Mouse (Mus musculus) granulocyte monocyte progenitor cell, adult 5-6 weeks (primary cell): ENCODE data around the gene Kcnj14. TPM values are rescaled to one million over a fixed set of nuclear protein-coding genes. Genes with fewer than 3 reads are reported as not detected.

Experiments
- ATAC-seq: replicated peaks from 2 replicates; pipeline ENCODE4 v1.8.0; 2016; ENCODE audit warnings: mild to moderate bottlenecking, moderate TSS enrichment, inconsistent platforms; ENCODE audit not compliant: poor library complexity, severe bottlenecking
- total RNA-seq, 2 experiments: library from RNA; stranded (forward) in 1 of 2; stranded (reverse) in 1 of 2; fragments of 200-712, 200-1000 nt in 1 of 2; fragments of >200 nt in 1 of 2; fragmentation: Nextera tagmentation in 1 of 2; gene quantifications; 2 replicates each; pipeline ENCODE4 v1.2.3; 2014 to 2017

The Kcnj14 gene
- total RNA-seq, 2 experiments from 2014 or later = 0.71 TPM; not detected in 1

DNA sequence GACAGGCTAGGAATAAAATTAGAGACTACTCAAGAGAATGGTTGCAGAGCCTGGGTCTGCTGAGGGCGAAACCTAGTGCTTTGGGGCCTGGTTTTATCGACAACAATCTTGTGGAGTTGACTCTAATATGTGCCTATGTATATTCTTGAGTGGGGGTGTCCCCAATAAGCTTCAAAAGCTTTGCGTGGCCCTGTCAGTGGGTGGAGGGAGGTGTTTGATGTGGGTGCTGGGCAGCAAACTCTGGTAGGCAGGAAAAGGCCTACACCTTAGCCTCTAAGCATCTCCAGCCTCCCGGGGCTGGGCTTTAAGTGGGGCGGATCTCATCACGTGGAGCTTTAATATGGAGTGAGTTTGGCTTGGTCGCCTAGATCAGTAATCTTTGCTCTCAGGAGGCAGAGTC, 25.7 kb downstream of the Kcnj14 start:
- no peak for ATAC-seq

DNA sequence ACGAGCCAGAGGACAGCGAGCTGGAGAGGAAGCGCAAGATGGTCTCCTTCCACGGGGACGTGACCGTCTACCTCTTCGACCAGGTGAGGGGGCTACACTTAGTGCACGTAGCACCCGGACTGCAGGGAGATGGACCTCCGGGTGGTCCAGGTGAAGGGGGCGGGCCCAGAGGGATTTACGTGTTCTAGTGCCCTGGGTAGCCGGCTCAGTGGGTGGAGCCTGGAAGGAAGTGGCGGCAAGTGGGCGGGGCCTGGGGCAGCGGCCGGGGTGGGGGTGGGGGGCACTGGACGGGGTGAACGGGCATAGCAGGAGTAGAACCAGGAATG, 26.1 kb downstream of the Kcnj14 start:
- no peak for ATAC-seq

DNA sequence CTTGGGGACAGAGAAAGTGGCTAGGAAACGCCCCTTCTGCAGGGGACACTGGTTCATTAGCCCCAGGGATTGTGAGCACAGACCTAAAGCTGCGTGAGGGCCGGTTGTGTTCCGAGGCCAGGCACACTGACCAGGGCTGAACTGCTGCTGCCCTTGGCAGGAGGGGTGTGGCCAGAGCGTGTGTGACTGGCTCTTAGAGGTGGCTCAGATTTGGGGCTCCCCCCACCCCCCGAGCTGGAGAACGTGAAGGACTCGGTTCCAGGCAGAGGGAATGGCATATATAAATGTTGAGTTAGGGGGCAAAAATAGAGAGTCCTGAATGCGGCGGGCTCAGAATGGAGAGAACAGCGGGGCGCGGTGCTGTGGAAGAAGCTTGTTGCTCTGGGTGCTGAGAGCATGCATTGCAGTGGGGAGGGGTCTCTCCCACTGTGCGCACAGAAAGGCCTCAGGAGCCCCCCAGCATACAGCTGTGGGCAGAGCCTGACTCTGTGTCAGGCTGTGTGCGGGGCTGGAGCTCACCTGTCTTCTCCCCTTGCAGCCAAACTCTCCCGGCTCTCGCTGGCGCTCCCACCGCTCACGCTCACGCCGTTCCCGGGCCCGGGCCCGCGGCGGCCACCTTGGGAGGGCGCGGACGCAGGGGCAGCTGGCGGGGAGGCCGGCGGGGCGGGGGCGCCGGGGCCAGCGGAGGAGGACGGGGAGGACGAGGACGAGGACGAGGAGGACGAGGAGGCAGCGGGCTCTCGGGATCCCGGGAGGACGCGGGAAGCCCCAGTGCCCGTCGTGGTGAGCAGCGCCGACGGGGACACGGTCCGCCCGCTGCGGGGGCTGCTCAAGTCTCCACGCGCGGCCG, 26.7 kb downstream of the Kcnj14 start:
- ATAC-seq = no peak

DNA sequence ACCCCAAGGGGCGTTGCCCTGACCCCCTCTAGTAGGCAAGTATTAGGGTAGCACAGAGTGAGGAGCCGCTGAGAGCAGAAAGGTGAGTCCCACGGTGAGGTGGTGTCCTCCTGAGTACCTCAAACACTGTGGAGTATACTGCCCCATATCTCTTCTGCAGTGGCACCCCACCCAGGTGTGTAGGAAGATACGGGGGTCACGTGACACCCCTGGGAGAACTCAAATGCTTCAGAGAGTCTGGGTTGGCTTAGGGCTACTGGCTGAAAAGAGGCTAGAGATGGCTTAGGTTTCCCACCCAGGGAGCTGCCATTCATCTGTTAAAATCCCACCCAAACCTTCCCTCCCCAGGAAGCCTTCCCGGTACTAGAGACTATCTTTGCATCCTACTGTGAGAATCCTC, 27.6 kb downstream of the Kcnj14 start:
- no peak for ATAC-seq

DNA sequence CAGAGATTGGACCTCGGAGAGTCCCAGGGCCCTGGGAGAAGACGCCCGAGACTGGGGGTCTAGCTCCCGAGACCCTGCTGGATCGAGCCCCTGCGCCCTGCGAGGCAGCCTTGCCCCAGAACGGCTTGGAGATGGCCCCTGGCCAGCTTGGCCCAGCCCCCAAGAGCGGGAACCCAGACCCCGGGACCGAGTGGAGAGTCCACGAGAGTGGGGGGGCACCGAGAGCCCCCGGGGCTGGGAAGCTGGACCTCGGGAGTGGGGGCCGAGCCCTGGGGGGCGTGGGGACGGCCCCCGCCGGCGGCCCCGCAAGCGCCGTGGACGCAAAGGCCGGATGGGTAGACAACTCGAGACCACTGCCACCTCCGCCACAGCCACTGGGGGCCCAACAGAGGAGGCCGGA, 29.6 kb downstream of the Kcnj14 start:
- ATAC-seq = no peak

DNA sequence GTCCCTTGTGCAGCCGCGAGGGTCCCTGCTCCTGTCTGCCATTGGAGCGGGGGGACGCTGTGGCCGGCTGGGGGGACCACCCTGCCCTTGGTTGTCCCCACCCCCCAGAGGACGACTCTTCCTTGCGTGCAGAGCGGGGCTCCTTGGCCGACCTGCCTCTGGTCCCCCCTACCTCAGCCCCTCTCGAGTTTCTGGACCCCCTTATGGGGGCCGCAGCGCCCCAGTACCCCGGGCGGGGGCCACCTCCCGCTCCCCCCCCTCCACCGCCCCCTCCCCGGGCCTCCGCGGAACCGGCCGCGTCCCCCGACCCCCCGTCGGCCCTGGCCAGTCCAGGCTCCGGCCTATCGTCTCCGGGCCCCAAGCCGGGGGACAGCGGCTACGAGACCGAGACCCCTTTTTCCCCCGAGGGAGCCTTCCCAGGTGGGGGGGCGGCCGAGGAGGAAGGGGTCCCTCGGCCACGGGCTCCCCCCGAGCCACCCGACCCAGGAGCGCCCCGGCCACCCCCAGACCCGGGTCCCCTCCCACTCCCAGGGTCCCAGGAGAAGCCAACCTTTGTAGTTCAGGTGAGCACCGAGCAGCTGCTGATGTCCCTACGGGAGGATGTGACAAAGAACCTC, 30.5 kb downstream of the Kcnj14 start:
- ATAC-seq = no peak

DNA sequence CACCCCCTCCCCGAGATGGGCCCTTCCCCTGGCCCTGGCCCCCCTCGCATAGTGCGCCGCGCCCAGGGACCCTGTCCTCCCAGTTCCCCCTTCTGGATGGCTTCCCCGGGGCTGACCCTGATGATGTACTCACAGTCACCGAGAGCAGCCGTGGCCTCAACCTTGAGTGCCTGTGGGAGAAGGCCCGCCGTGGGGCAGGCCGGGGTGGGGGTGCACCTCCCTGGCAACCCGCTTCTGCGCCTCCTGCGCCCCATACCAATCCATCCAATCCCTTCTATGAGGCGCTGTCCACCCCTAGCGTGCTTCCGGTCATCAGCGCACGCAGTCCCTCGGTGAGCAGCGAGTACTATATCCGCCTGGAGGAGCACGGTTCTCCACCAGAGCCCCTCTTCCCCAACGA, 31.3 kb downstream of the Kcnj14 start:
- ATAC-seq = no peak

DNA sequence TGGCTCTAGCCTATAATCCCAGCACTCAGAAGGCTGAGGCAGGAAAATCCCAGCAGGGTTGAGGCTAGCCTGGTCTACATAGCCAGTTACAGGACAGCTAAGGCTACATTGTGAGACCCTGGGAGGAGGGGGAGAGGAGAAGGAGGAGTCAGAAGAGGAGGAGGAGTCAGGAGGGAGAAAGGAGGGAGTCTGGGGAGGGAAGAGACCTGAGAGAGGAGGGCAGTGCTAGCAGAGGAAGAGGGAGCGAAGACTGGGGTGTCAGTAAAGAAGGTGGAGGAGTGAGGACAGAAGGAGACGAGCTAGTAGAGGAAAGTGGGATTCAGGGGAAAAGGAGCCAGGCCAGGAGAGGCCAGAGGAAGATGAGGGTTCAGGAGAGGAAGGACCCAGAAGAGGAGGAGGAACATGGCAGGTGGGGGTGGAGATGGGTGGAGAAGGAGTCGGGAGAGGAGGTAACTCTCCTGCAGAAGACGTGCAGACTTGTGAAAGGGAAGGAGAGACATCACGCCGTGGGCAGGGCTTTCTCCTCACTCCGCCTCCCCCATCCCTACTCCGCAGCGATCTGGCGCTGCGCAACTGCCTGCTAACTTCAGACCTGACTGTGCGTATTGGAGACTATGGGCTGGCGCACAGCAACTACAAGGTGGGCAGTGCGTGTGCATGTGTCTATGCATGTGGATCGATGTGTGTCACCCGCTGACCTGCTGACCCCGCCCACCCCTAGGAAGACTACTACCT, 32.7 kb downstream of the Kcnj14 start:
- ATAC-seq = no peak; the same call in 1 of the 2 replicates

DNA sequence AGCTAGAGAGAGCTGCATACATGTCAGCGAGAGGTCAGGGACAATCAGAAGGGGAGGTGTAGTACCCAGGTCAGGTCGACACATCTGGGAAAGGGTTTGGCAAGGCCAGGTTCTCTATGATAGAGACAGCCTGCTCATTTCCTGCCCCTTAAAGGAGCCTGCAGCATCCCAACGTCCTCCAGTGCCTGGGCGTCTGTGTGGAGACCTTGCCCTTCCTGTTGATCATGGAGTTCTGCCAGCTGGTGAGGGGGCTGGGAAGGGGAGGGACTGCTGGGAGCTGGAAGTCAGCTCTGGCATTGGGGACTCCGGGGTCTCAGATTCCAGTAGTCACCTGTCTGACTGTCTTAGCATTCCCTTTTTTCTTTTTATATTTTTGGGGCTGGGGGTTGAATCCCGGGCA, 33.9 kb downstream of the Kcnj14 start:
- no peak for ATAC-seq

DNA sequence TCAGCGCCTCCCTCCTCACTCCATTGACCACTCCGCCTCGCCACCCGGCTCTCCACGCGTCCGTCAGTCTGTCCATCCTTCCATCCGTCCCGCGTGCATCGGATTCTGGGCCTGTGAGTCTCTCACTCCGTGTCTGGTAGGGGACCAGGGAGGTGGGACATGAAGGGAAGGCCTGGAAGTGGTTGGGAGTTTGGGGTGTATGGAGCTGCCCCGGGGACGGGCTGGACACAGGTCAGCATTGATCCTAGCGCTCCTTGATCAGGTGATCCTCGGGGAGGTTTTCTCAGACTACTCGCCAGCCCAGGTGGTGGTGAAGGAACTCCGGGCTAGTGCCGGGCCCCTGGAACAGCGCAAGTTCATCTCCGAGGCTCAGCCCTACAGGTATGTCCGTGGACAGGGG, 36.9 kb downstream of the Kcnj14 start:
- no peak for ATAC-seq

DNA sequence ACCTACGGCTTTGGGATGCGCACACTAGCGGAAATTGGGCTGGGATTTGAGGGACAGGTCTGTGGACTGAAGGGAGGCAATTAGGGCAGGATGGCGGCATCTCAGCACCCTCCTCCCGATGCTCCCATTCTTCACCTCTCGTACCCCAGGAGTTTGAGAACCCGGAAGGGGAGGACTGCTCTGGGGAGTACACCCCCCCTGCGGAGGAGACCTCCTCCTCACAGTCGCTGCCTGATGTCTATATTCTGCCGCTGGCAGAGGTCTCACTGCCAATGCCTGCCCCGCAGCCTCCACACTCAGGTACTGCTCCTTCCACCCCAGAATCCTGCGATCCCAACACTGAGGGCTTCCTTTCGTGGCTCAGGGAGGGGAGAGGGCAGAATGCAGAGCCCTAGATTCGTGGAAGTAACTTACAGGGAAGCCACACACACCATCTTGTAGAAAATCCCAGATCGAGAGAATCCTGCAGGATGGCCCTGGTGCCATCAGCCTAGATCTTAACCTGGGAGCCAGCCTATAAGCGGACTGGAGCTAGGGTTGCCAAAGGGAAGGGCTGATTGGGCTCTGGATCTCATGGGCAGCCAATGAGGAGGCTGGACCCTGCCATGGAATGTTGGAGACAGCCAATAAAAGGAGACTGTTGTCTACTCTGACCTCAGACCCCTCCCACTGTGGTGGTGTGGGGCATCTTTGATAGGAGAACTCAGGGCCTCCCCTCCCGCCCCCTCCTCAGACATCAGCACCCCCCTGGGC, 37.7 kb downstream of the Kcnj14 start:
- ATAC-seq = no peak

DNA sequence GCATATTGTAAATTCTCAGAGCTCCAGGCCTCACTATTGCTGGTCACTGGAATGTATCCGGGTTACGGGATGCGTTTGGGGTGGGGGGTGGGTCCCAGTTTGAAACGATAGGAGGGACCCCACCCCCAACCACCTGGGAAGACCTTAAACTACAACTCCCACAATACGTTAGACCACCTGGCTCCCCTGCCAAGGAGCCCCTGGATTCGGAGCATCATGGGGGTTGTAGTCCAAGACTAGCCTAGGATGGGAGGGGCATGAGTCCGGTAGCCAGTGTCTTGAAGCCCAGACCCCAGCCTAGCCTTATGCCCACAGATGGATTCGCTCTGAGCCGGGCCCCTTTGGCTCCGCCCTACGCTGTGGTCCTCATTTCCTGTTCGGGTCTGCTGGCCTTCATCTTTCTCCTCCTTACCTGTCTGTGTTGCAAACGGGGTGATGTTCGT, 38.4 kb downstream of the Kcnj14 start:
- no peak for ATAC-seq

DNA sequence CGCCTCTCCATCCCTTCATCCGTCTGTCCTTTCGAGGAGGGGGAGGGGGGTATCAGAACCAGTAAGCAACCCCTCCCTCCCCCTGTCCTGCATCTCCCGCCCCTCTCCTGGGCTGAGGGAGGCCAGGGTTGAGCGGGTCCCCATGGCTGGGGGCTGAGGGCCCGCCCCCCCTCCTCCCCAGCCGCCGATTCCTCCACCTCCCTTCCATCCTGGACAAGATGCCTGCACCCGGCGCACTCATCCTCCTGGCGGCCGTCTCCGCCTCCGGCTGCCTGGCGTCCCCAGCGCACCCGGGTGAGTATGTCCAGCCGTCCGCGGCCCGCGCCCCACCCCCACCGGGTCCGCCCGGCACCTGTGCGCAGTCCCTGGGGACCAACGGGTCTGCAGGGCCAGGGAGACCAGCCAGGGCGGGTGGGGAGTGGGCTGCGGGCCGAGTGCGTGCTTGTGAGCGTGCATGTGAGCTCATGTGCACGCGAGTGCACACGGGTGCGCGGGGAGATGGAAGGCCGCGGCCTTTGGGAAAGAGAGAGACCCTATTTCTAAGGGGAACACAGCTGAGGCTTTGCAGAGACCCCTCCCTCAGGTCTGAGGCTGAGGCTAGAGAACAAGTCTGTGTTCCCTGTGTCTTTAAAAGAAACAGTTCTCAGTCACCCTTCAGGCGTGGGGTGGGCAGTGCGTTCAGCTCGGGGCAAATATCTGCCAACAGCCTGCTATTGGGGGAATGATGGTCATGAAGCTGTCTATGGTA, 39.0 kb downstream of the Kcnj14 start:
- ATAC-seq = no peak

DNA sequence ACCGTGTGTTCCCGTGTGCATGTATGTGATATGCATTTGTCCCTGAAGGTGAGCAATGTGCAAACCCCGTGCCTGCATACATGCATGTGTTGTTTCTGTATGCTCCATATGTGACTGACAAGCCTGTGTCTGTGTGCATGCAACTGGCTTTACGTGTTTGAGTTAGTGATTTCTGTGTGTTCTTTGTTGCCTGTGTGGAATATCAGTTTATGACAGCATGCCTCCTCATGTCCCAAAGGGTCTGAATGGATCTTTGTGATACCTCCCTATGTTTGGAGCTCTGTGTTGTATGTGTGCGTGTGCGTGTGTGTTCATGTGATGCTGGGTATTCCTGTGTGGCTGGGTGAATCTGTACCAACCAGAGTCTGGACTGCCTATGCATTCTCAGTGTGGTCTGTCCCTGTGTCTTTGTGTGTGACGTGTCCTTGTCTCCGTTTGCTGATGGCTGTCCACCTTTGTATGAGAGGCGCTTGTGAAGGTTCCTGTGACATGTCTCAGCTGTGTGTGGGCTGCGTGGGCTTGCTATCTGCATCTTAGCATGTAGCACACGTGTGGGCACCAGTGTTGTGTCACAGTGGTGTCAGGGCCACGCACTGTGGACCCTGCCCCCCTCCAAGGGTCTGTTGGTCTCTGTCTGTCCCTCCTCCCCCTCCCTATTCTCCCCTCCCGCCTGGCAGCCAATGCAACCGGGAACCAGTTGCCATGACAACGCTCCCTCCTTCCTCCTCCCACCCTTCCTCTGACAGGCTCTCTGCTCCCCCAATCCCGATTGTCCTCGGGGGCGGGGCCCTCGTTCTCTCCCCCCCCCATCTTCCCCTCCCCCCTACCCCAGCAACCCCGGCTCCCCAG, 39.8 kb downstream of the Kcnj14 start, which contains the start of gene Sult2b1:
Gene Sult2b1 (minus strand): TSS at position 146 of the 849 bp plus-strand sequence.
- ATAC-seq = no peak

DNA sequence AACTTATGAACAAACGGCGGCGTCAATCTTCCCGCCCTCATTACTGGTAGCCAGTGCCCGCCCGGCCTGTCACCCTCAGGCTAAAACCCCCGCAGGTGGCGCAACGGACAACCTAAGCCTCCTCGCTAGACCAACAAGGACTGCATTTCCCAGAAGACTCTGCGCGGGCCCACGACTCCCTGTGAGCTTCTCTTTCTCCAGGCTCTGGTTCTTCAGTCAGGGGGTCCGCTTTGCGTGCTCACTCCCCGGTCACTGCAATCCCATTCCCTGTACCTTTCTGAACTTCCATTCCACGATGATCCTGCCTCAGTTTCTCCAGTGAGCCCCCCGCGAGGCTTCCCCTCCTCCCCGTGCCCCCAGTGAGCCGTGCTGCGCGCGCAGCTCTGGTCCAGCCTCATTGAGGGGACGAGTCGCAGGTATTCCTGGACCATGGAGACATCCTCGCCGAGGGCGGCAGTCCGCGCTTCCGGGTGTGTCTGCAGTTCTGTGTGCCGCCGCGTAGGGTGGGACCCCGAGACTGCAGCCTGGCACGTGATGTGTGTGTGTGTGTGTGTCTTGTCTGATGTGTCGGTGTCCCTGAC, 41.0 kb downstream of the Kcnj14 start, which contains the start of gene Lmtk3:
Gene Lmtk3 (plus strand): TSS at position 228 of the 581 bp plus-strand sequence.
- peak; percentile 67 for ATAC-seq

DNA sequence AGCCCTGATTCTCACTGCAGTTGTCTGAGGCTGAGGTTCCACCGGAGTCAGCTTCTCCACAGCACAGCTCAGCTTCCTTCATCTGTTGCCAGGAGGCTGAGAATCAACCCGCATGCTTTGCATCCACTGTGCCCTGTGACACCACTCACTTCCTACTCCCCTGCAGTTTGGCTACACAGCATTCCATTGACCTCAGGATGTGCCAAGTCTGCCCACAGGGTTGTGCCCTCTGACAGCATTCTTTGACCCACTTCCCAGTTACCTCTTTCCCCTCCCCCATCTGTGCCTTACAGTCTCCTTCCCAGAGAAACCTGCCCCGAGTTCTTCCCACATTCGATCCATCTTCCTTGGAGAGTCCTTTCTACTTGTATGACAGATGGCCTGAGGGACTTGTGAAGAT, 42.3 kb downstream of the Kcnj14 start:
- ATAC-seq = peak; percentile 11; the same call in 1 of the 2 replicates

DNA sequence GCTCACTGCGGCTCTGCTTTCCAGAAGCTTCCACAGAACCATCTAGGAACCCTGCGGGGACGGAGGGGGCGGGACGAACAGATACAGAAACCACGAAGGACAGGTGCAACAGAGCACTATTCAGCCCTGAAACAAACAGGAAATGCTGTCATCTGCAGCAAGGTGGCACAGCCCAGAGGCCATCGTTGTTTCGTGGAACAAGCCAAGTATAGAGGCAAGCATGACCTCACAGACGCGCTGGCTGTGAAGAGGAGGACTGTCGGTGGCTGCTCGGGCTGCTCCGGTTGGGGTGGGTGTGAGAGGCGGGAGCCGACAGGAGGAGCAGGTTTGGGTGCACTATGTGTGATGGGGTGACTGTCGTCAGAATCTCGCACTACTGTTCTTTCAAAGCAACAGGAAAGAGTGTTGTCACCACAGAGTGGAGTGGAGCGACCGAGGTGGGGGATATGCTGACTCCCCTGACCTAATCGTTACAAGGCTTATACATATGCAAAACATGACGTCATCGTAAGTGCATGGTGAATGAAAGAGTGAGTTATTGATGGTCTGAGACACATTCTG, 45.4 kb downstream of the Kcnj14 start:
- ATAC-seq = peak; percentile 36

DNA sequence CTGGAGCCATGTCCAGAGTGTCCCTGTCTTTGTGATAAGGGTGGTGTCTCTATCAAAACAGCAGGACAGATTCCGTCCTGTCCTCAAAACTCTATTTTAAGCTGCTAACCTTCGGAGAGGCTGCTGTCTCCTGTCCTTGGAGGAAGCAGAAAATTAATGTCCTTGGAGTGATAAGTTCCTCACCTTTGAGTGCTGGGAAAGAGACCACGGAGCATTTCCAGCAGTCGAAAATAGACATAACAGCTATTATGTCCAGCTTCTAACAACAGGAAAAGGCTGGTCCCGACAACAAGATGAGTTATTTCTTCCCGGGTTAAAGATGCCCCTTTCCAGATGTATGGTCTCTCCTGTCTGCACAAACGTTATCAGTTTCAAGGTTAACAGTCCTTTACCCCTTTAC, 49.3 kb downstream of the Kcnj14 start:
- no peak for ATAC-seq
